Mouse (Mus musculus) ES-E14 (cell line): ENCODE data around the gene Cd48.

Source experiments
- MAFK ChIP-seq: IDR thresholded peaks from 2 replicates; pipeline ENCODE4 v1.6.1; 2014; ENCODE audit warnings: mild to moderate bottlenecking, low read depth, low read length, inconsistent platforms; ENCODE audit not compliant: insufficient read depth
- ZC3H11A ChIP-seq: IDR thresholded peaks from 2 replicates; pipeline ENCODE4 v1.6.1; 2012; ENCODE audit warnings: low read depth, mild to moderate bottlenecking, inconsistent platforms, low read length, borderline replicate concordance

- no peak for TF ChIP-seq ZC3H11A
- TF ChIP-seq MAFK = no peak
These were observed 33.6 kb downstream of the Cd48 start for GRCm38 (mm10) chr1:171715434-171715833.
